Mouse (Mus musculus) CH12.LX (cell line): ENCODE data around the gene Akr7a5. TPM values are rescaled to one million over a fixed set of nuclear protein-coding genes. Genes with fewer than 3 reads are reported as not detected.

ENCODE experiments used
- DNase-seq: peaks from one replicate; pipeline ENCODE4 v3.0.0-alpha.2; 2013; ENCODE audit errors: extremely low read depth
- H3K27ac ChIP-seq: 2 replicates; pipeline ENCODE4 v1.5.1; 2012; ENCODE audit warnings: low read depth, mild to moderate bottlenecking, control low read depth, moderate library complexity; ENCODE audit not compliant: insufficient read depth
- H3K27me3 ChIP-seq: replicated peaks from 2 replicates; pipeline ENCODE3; 2012; ENCODE audit warnings: inconsistent platforms
- H3K36me3 ChIP-seq, 2 experiments: replicated peaks in 1 of 2; 2 replicates each; pipeline versions ENCODE3 to v1.6.1; 2012; ENCODE audit warnings: inconsistent platforms in 1 of 2, low read length in 1 of 2, mild to moderate bottlenecking in 1 of 2, mixed read lengths in 1 of 2, moderate library complexity in 1 of 2; ENCODE audit not compliant: control insufficient read depth in 1 of 2, insufficient read depth in 1 of 2
- H3K4me1 ChIP-seq, 2 experiments: 2 replicates each; pipeline ENCODE4 v1.6.1; 2012; ENCODE audit warnings: inconsistent platforms in 1 of 2, moderate library complexity in 1 of 2; ENCODE audit not compliant: insufficient read depth in 2 of 2, control insufficient read depth in 1 of 2
- H3K4me2 ChIP-seq: 2 replicates; pipeline ENCODE4 v1.6.1; 2012; ENCODE audit warnings: low read depth, mild to moderate bottlenecking, control low read depth; ENCODE audit not compliant: poor library complexity, insufficient read depth, severe bottlenecking
- H3K4me3 ChIP-seq, 3 experiments: fragments of 150-350 bp in 1 of 3; sonication (generic) in 1 of 3; replicated peaks in 1 of 3; 2 replicates each; pipeline versions ENCODE3 to v1.5.1; 2011 to 2012; ENCODE audit warnings: low read depth in 2 of 3, low read length in 2 of 3, mild to moderate bottlenecking in 2 of 3, moderate library complexity in 2 of 3, control low read depth in 1 of 3, improper control_type of control experiment in 1 of 3, inconsistent platforms in 1 of 3, mixed read lengths in 1 of 3; ENCODE audit not compliant: poor library complexity in 1 of 3
- H3K79me2 ChIP-seq: replicated peaks from 2 replicates; pipeline ENCODE4 v1.6.1; 2012; ENCODE audit warnings: mild to moderate bottlenecking, moderate library complexity; ENCODE audit not compliant: control insufficient read depth, poor library complexity, insufficient read depth, severe bottlenecking; ENCODE audit errors: extremely low read depth
- H3K9ac ChIP-seq: 2 replicates; pipeline ENCODE4 v1.6.1; 2012; ENCODE audit warnings: low read depth, mild to moderate bottlenecking, control low read depth, moderate library complexity; ENCODE audit not compliant: insufficient read depth
- H3K9me3 ChIP-seq: replicated peaks from 2 replicates; pipeline ENCODE3; 2012; ENCODE audit warnings: low read length, inconsistent platforms, mixed read lengths
- BHLHE40 ChIP-seq: IDR thresholded peaks from 2 replicates; pipeline ENCODE4 v1.6.1; 2011; ENCODE audit warnings: mild to moderate bottlenecking, low read depth, low read length, improper control_type of control experiment
- CHD1 ChIP-seq: IDR thresholded peaks from 2 replicates; pipeline ENCODE4 v1.6.1; 2012; ENCODE audit warnings: low read depth, low read length, improper control_type of control experiment, inconsistent platforms
- CTCF ChIP-seq, 2 experiments: IDR thresholded peaks in 1 of 2; conservative IDR thresholded peaks in 1 of 2; 2 replicates each; pipeline ENCODE4 v1.5.1; 2011 to 2012; ENCODE audit warnings: low read depth in 2 of 2, low read length in 2 of 2, improper control_type of control experiment in 1 of 2, inconsistent platforms in 1 of 2, mild to moderate bottlenecking in 1 of 2, moderate library complexity in 1 of 2
- EP300 ChIP-seq: IDR thresholded peaks from 2 replicates; pipeline ENCODE4 v1.6.1; 2011; ENCODE audit warnings: low read length, improper control_type of control experiment
- IRF4 ChIP-seq: IDR thresholded peaks from 2 replicates; pipeline ENCODE4 v1.6.1; 2014; ENCODE audit warnings: low read depth, mild to moderate bottlenecking, inconsistent platforms, low read length, improper control_type of control experiment
- KAT2A ChIP-seq: IDR thresholded peaks from 2 replicates; pipeline ENCODE4 v1.6.1; 2012; ENCODE audit warnings: low read length, improper control_type of control experiment, inconsistent platforms; ENCODE audit not compliant: insufficient replicate concordance
- MAZ ChIP-seq: IDR thresholded peaks from 2 replicates; pipeline ENCODE4 v1.6.1; 2012; ENCODE audit warnings: low read depth, mild to moderate bottlenecking, inconsistent platforms, low read length, improper control_type of control experiment, moderate library complexity
- MEF2A ChIP-seq: IDR thresholded peaks from 2 replicates; pipeline ENCODE4 v1.6.1; 2014; ENCODE audit warnings: low read depth, mild to moderate bottlenecking, inconsistent platforms, low read length, improper control_type of control experiment, borderline replicate concordance
- NELFE ChIP-seq: IDR thresholded peaks from 2 replicates; pipeline ENCODE4 v1.6.1; 2011; ENCODE audit warnings: low read depth, low read length, improper control_type of control experiment
- NRF1 ChIP-seq: IDR thresholded peaks from 2 replicates; pipeline ENCODE4 v1.6.1; 2014; ENCODE audit warnings: low read depth, mild to moderate bottlenecking, inconsistent platforms, low read length, improper control_type of control experiment, moderate library complexity
- PAX5 ChIP-seq: IDR thresholded peaks from 2 replicates; pipeline ENCODE4 v1.6.1; 2012; ENCODE audit warnings: low read length, inconsistent platforms, mixed read lengths
- POLR2A ChIP-seq: IDR thresholded peaks from 2 replicates; pipeline ENCODE4 v1.6.1; 2011; ENCODE audit warnings: low read depth, mild to moderate bottlenecking, improper control_type of control experiment, low read length
- POLR2AphosphoS2 ChIP-seq: IDR thresholded peaks from 2 replicates; pipeline ENCODE4 v1.6.1; 2011; ENCODE audit warnings: low read depth, low read length, improper control_type of control experiment
- SIN3A ChIP-seq: IDR thresholded peaks from 2 replicates; pipeline ENCODE4 v1.6.1; 2012; ENCODE audit warnings: low read length, improper control_type of control experiment, inconsistent platforms
- SMC3 ChIP-seq: IDR thresholded peaks from 2 replicates; pipeline ENCODE4 v1.6.1; 2011; ENCODE audit warnings: low read depth, low read length, improper control_type of control experiment
- TBP ChIP-seq: conservative IDR thresholded peaks from 2 replicates; pipeline ENCODE4 v1.6.1; 2011; ENCODE audit warnings: low read depth, low read length, improper control_type of control experiment
- TCF12 ChIP-seq: IDR thresholded peaks from 2 replicates; pipeline ENCODE4 v1.6.1; 2014; ENCODE audit warnings: low read depth, mild to moderate bottlenecking, inconsistent platforms, low read length, improper control_type of control experiment
- UBTF ChIP-seq: IDR thresholded peaks from 2 replicates; pipeline ENCODE4 v1.6.1; 2012; ENCODE audit warnings: low read depth, mild to moderate bottlenecking, inconsistent platforms, low read length, improper control_type of control experiment, moderate library complexity
- USF1 ChIP-seq: IDR thresholded peaks from 2 replicates; pipeline ENCODE4 v1.6.1; 2014; ENCODE audit warnings: low read depth, mild to moderate bottlenecking, inconsistent platforms, low read length, improper control_type of control experiment
- ZNF384 ChIP-seq: IDR thresholded peaks from 2 replicates; pipeline ENCODE4 v1.6.1; 2012; ENCODE audit warnings: low read depth, low read length, improper control_type of control experiment, inconsistent platforms
- dilution Hi-C: fragments of 300-500 bp; cut with MboI; formaldehyde crosslinking; loops from 2 replicates; pipeline ENCODE4 v1.14.3; 2020; ENCODE audit warnings: low sequenced_read_pairs; ENCODE audit not compliant: extremely low pct_unique_long_range_greater_than_20kb, extremely low pct_ligation_motif_present
- in situ Hi-C: fragments of 300-500 bp; cut with MboI; formaldehyde crosslinking; loops from 3 replicates; pipeline ENCODE4 v1.14.3; 2019; ENCODE audit warnings: low sequenced_read_pairs, low pct_ligation_motif_present, low pct_unique_long_range_greater_than_20kb, mixed read lengths
- polyA plus RNA-seq: library from polyadenylated mRNA; unstranded; fragments of >175 nt; gene quantifications from 2 replicates; pipeline ENCODE4 v1.2.1, GENCODE M21; 2012; ENCODE audit warnings: low read depth; ENCODE audit not compliant: insufficient read length
- total RNA-seq, 2 experiments: library from RNA; depleted of rRNA; stranded (reverse); fragments of 300-350 nt in 1 of 2; fragments of >200 nt in 1 of 2; gene quantifications; 2 replicates each; pipeline ENCODE4 v1.2.3; 2012 to 2014

Gene Akr7a5
- total and polyA plus RNA-seq, 3 experiments = 24.2 to 37.7 (median 27.0) TPM

DNA sequence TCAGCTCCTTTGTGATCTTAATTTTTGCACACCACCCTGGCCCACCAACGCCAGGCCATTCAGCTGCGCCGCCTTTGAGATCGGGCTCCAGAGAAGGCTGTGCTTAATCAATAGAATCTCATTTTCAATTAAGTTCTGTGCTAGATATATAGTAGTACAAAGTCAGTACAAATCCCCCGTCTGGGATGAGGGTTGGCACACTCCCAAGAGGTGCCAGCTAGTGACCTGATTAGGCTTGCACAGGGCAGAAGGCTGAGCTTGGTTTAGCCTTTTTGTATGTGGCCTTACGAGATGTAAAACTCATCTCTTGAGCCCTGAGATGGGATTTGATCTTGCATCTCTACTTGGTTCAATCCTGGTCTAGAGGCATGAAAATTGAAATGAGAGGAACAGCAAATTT, 47.6 kb upstream of the Akr7a5 start:
- dilution Hi-C loops (no loop called here), in situ Hi-C loops (no loop called here)
- Histone ChIP-seq H3K27me3 (no peaks in the 10 kb centered on the region), H3K36me3 (peaks cover 79 to 96% of the 10 kb centered on the region in 2 experiments), H3K79me2 (no peaks in the 10 kb centered on the region; the same call in 1 of the 2 replicates), H3K4me1 (peaks cover 17 to 24% of the 10 kb centered on the region in 2 experiments), H3K9me3 (no peaks in the 10 kb centered on the region), H3K4me3 (no peak overlapping the region), H3K4me2 (no peak overlapping the region), H3K9ac (no peak overlapping the region), H3K27ac (no peak overlapping the region)
- TF ChIP-seq NRF1 (no peak), SMC3 (no peak), EP300 (no peak), PAX5 (no peak), CTCF (conservative IDR thresholded peaks at IDR 0.05 in 1 of 2, IDR thresholded peaks at IDR 0.05 in 1 of 2; ENCODE audit: low read depth in 2 of 2, low read length in 2 of 2) (no peak), IRF4 (no peak), CHD1 (no peak), NELFE (no peak), BHLHE40 (no peak), TCF12 (no peak), POLR2AphosphoS2 (no peak), UBTF (no peak), MEF2A (no peak), TBP (no peak)
- no peak for DNase-seq

- H3K4me3 ChIP-seq = no peak overlapping the region
- in situ Hi-C loops (no loop called here), dilution Hi-C loops (no loop called here)
- H3K27me3 ChIP-seq = no peaks in the 10 kb centered on the region
- H3K9ac ChIP-seq = no peak overlapping the region
- no peaks in the 10 kb centered on the region for H3K9me3 ChIP-seq
- peaks cover 71 to 98% of the 10 kb centered on the region in 2 experiments for H3K36me3 ChIP-seq
- no peak overlapping the region for H3K27ac ChIP-seq
- no peaks in the 10 kb centered on the region for H3K79me2 ChIP-seq
- no peak overlapping the region for H3K4me2 ChIP-seq
- TF ChIP-seq TCF12 = no peak
- TF ChIP-seq MAZ = no peak
- no peak for TF ChIP-seq MEF2A
- no peak for TF ChIP-seq CTCF (conservative IDR thresholded peaks at IDR 0.05 in 1 of 2, IDR thresholded peaks at IDR 0.05 in 1 of 2; ENCODE audit: low read depth in 2 of 2, low read length in 2 of 2)
- TF ChIP-seq SMC3 = no peak
- TF ChIP-seq KAT2A = no peak
- no peak for TF ChIP-seq USF1
- no peak for TF ChIP-seq POLR2A
- no peak for TF ChIP-seq BHLHE40
- no peak for TF ChIP-seq SIN3A
- TF ChIP-seq ZNF384 = no peak
- TF ChIP-seq, all 38 proteins: peak for 0
- H3K4me1 ChIP-seq = peaks cover 0 to 2% of the 10 kb centered on the region in 2 experiments; a peak in 1 of 4 replicates
- no peak for DNase-seq
These were observed 44.6 kb upstream of the Akr7a5 start for GRCm38 (mm10) chr4:139265783-139266499.
